Mouse (Mus musculus) bone marrow, adult 2 months (tissue): ENCODE results near the gene Ncapg2.

Experiments
- CTCF ChIP-seq: fragments of 200-500 bp; IDR thresholded peaks from 2 replicates; pipeline ENCODE4 v1.5.1; 2011; ENCODE audit warnings: low read length, control low read depth; ENCODE audit not compliant: control insufficient read depth, insufficient read depth
- POLR2A ChIP-seq: fragments of 200-500 bp; IDR thresholded peaks from 2 replicates; pipeline ENCODE4 v1.6.1; 2011; ENCODE audit warnings: low read depth, mild to moderate bottlenecking, control low read depth, low read length, borderline replicate concordance; ENCODE audit not compliant: control insufficient read depth

DNA sequence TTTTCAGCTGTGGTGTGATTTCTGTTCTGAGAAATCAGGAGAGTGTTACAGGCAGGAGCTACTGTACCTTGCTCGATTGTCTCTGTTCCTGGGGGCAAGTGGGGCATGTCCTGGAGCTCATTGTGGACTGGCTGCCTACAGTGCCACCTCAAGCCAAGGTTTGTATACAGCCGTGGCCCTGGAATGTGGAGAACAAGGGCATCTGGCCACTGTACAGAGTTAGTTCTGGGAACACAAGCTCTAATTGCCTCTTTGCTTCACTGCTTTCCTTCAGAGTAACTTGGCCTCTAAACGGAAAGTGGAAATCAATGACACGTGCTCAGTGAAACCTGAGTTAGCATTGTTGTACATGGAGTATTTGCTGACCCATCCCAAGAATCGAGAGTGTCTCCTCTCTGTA, 33.4 kb downstream of the Ncapg2 start:
- TF ChIP-seq CTCF = no peak
- no peak for TF ChIP-seq POLR2A
